Mouse (Mus musculus): ENCODE results near the gene Cdh1.

Cdh1 gene

GRCm38 (mm10) chr8:106656046-106656445 lies 52.9 kb downstream of the Cdh1 start:
- no peak for DNase-seq (ENCODE audit: low read depth, low spot score)

DNA sequence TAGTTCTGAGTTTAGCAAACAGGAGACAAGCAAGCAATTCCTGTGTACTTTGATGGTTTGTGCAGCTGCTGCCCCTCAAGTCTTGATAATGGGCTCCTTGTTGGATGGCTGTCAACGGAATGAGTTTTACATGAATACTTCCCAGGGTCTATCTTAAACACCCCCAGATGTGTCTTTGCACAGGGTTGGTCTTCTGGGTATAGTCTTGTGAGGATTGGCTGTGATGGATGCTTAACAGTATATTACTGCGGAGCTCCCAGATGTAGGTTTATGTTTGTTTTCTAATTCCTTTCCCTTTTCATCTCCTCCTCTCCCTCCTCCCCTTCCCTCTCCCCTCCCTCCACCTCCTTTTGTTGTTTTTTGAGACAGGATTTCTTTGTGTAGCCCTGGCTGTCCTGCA lies 69.6 kb downstream of the Cdh1 start:
- peak; percentile 25 for DNase-seq (ENCODE audit: low read depth, low spot score)

- no peak for DNase-seq (ENCODE audit: low read depth, low spot score)
Measured at GRCm38 (mm10) chr8:106674318-106674717, 71.2 kb downstream of the Cdh1 start.

GRCm38 (mm10) chr8:106674894-106675293 lies 71.7 kb downstream of the Cdh1 start:
- DNase-seq (ENCODE audit: low read depth, low spot score), result peak; percentile 17

GRCm38 (mm10) chr8:106682971-106683668 lies 80.0 kb downstream of the Cdh1 start, which contains the start of gene Tango6:
Gene Tango6 (plus strand): TSS chr8:106683068.
- DNase-seq (ENCODE audit: low read depth, low spot score), result peak; percentile 88

GRCm38 (mm10) chr8:106684387-106684786 lies 81.2 kb downstream of the Cdh1 start:
- DNase-seq (ENCODE audit: low read depth, low spot score), result no peak

GRCm38 (mm10) chr8:106687479-106687878 lies 84.3 kb downstream of the Cdh1 start:
- DNase-seq (ENCODE audit: low read depth, low spot score), result peak; percentile 64

GRCm38 (mm10) chr8:106697748-106698248 lies 94.6 kb downstream of the Cdh1 start:
- no peak for DNase-seq (ENCODE audit: low read depth, low spot score)

DNA sequence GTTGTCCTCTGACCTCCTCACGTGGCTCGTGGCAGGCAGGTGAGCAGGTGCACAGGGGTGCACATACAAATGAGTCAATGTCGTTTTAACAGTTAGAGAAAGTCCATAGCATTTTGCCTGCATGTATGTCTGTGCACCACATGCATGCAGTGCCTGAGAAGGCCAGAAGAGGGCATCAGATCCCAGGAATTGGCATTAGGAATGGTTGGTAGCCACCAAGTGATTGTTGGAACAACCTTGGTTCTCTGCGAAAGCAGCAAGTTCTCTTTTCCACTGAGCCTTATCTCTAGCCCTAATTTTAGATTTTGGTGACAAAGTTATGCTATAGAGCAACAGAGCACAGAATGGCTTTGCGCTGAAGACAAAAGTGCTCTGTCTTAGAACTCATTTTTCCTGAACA lies 96.4 kb downstream of the Cdh1 start:
- peak; percentile 63 for DNase-seq (ENCODE audit: low read depth, low spot score)

DNA sequence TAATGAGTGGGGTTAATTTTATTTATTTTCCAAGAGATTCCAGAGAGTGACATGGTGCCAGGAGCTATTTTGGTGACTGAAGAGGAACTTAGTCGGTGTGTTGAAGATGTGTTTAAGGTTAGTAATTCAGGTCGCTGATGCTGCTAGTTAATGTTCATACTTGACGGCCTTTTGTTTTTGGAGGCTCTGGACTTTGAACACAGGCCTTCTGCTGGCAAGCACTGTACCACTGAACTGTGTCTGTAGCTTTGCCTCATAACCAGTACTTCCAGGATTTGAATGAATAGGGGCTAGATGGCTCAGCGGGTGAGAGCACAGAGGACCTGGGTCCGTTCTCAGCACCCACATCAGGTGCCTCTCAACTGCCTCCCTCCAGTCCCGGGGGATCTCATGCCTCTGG lies 97.0 kb downstream of the Cdh1 start:
- no peak for DNase-seq (ENCODE audit: low read depth, low spot score)

GRCm38 (mm10) chr8:106701360-106701759 lies 98.2 kb downstream of the Cdh1 start:
- DNase-seq (ENCODE audit: low read depth, low spot score), result no peak

DNA sequence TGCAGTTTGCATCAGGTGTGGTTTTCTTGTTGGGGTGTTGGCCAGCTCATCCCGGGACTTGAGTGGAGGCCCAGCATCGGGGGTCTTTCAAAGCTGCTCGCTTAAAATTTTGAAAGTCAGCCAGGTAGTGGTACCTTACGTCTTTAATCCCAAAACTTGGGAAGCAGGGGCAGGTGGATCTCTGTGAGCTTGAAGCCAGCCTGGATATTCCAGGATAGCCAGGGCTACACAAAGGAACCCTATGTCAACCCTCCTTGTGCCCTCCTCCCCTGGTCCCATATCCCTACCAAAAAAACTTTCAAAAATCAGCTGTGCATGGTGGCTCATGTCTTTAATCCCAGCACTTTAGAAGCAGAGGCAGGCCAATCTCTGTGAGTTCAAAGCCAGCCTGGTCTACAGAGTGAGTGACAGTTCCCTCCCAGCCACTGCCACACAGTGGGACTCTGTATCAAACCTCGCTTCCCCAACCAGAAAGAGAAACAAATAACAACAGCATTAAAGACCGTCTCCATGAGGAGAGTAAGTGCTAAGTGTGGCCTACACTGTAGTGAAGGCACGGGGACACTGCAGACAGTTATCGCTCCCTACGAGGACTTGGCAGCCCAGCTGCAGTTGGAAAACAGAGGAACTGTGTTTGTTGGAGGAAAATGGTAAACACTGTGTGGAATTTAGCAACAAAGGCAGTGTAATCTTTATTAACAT lies 101.2 kb downstream of the Cdh1 start:
- no peak for DNase-seq (ENCODE audit: low read depth, low spot score)

DNA sequence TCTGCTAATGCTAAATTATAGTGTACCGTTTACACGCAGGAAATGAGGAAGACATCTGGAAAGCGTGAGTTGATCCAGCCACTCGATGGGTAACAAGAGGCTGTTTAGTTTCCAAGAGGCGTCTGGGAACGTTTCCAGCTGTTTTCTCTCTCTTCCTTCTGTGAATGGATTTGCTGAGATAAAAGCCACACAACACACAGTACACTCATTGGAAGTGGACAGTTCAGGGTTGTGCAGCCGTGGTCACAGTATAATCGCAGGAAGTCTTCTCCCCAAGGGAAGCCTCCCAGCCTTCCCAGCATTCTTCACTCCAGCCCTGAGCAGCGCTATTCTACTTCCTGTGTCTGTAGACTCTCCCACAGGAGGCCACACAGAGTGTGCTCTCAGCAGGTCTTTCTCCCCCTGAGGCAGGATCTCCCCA lies 101.8 kb downstream of the Cdh1 start:
- no peak for DNase-seq (ENCODE audit: low read depth, low spot score)

DNA sequence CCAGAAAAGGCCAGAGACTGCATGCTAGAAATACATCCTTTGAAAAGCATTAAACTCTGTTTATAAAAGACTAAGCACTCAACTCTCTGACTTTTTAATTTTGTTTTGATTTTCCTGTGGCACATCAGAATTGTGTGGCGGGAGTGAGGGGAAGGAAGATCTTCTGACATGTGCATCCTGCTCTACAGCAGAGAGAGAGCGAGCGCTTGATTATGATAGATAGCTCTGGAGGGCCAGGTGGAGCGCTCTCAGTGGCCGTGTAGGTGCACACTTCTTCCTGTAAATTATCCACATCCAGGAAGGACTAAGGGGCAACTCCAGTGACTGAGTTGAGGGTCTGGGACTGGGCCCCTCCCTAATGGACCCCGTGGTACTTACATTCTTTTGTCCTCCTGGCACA lies 103.0 kb downstream of the Cdh1 start:
- no peak for DNase-seq (ENCODE audit: low read depth, low spot score)

DNA sequence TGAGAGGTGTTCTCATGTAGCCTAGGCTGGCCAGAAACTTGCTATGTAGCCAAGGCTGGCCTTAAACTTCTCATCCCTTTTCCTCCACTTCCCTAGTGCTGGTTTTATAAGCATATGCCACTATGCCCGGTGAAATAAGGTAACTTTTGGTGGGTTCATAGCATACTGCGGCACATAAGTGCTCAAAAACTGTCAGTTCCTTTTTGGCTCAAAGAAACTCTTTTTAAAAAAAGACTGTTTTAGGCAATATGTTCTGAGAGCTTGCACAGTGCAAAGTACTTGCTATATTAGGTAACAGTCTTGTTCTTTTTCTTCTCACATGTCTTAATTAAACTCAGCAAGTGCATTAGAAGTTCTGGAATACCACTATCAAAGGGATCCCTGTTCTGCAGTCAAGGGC lies 106.9 kb downstream of the Cdh1 start:
- DNase-seq (ENCODE audit: low read depth, low spot score), result no peak

DNA sequence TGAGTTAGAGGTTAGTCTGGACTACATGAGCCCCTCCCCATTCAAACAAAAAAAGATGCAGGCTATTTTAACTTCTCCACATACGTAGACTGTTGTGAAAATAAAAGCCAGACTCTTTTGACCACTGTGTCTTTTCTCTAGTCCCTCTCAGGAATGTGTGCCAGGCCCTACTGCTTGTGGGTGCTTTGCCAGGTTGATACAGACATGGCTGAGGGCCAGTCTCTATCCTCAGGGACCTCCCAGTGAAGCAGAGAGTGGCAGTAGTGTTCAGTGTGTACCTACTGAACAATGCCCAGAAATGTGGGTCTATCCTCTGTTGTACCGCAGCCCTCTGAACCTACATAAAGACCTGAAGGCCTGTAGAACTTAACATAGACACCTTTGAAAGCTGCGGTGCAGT lies 109.3 kb downstream of the Cdh1 start:
- DNase-seq (ENCODE audit: low read depth, low spot score), result no peak

- no peak for DNase-seq (ENCODE audit: low read depth, low spot score)
Measured at GRCm38 (mm10) chr8:106714297-106714696, 111.1 kb downstream of the Cdh1 start.

GRCm38 (mm10) chr8:106718091-106718500 lies 114.9 kb downstream of the Cdh1 start:
- DNase-seq (ENCODE audit: low read depth, low spot score), result peak; percentile 73

Measured in forelimb bud, embryonic 11.5 days (tissue).